Mouse (Mus musculus) stomach, embryonic 16.5 days (tissue): Measurements from ENCODE around the gene Chst1. TPM values are rescaled to one million over a fixed set of nuclear protein-coding genes. Genes with fewer than 3 reads are reported as not detected.

ENCODE experiments used
- ATAC-seq: fragments of 200-750 bp; cut with Nextera tagmentation; 2 replicates; pipeline ENCODE4 v1.8.0; 2017; ENCODE audit warnings: moderate number of reproducible peaks, moderate TSS enrichment; ENCODE audit not compliant: insufficient read depth, low FRiP score
- H3K27ac ChIP-seq: fragments of 300-500 bp; sonication (generic); 2 replicates; pipeline ENCODE4 v1.5.1; 2014; ENCODE audit warnings: low read length
- H3K27me3 ChIP-seq: fragments of 300-500 bp; sonication (generic); 2 replicates; pipeline ENCODE4 v1.6.1; 2014; ENCODE audit warnings: low read length, control low read depth, mixed read lengths; ENCODE audit not compliant: control insufficient read depth, insufficient read depth
- H3K36me3 ChIP-seq: fragments of 300-500 bp; sonication (generic); 2 replicates; pipeline ENCODE4 v1.6.1; 2014; ENCODE audit warnings: low read length; ENCODE audit not compliant: control insufficient read depth, insufficient read depth
- H3K4me1 ChIP-seq: fragments of 300-500 bp; sonication (generic); 2 replicates; pipeline ENCODE4 v1.6.1; 2014; ENCODE audit warnings: low read length, control low read depth, mixed read lengths; ENCODE audit not compliant: control insufficient read depth, insufficient read depth
- H3K4me2 ChIP-seq: fragments of 300-500 bp; sonication (generic); 2 replicates; pipeline ENCODE4 v1.6.1; 2014; ENCODE audit warnings: low read depth, low read length, mixed read lengths
- H3K4me3 ChIP-seq: fragments of 300-500 bp; sonication (generic); replicated peaks from 2 replicates; pipeline ENCODE4 v1.5.1; 2014; ENCODE audit warnings: mild to moderate bottlenecking, low read length
- H3K9ac ChIP-seq: fragments of 300-500 bp; sonication (generic); 2 replicates; pipeline ENCODE4 v1.6.1; 2014; ENCODE audit warnings: low read length
- H3K9me3 ChIP-seq: fragments of 300-500 bp; sonication (generic); replicated peaks from 2 replicates; pipeline ENCODE4 v1.6.1; 2016; ENCODE audit warnings: low read length, control low read depth; ENCODE audit not compliant: control insufficient read depth
- WGBS: fragments of 180-500 bp; shearing (Covaris S2); extraction: QIAGEN DNeasy Blood & Tissue Kit; methylation state at CpG from one replicate; pipeline ENCODE4 v1.1.7; 2014; 5-methylcytosine and 5-hydroxymethylcytosine counted together
- polyA plus RNA-seq: library from polyadenylated mRNA; unstranded; fragments of >200 nt; fragmentation: Nextera tagmentation; extraction: Ambion mirVana; gene quantifications from 2 replicates; pipeline ENCODE4 v1.2.1, GENCODE M21; 2015

Chst1 gene
- 4.2 and 5.1 TPM in 2 replicates for polyA plus RNA-seq

DNA sequence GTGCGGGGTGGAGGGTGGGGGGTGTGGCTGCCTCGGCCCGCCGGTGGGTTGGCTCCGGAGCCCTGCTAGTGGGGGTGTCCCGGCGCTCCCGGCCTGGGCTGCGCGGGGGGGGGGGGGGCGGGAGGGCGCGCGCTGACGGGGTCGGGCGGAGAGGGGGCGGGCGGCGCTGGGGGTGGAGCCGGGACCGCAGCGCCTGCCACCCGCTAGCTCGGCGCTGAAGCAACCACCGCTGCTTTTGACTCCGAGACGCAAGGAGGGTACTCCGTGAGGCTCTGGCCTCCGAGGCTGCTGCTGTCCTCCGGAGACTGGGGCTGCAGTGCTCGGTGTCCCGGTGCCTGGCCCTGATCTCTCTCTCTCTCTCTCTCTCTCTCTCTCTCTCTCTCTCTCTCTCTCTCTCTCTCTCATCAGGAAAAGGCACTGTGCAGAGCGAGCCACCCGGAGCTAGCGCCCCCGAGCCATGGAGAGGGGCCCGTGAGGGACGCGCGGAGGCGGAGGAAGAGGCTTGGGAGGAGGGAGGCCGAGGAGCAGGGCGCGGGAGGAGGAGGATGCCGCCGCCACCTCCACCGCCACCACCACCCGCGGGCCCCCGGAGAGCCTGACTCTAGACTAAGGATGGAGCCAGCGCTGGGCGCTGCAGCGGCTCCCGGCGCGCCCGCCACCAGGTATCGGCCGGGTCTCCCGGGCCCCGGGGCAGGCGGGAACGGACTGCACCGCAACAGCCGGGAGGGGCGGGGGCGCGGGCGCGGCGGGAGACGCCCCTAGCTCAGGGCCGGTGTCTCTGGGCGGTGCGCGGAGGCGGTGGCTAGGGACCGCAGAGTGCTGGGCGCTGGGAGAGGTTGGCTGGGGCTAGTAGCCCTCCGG, at the start of gene Chst1:
TSS of gene Chst1 (plus strand) at position 221 of the 861 bp plus-strand sequence.
- Histone ChIP-seq H3K27me3 (peaks cover 4% of the 10 kb centered on the region; the same call in 1 of the 2 replicates), H3K4me1 (no peaks in the 10 kb centered on the region)
- under 1% methylated on average over 62 of the region's 82 CpGs for WGBS

GRCm38 (mm10) chr2:92550051-92550450, 49.5 kb upstream of the Chst1 start:
- Histone ChIP-seq H3K4me1 (no peaks in the 10 kb centered on the region), H3K4me3 (no peak overlapping the region), H3K27me3 (no peaks in the 10 kb centered on the region), H3K4me2 (no peak overlapping the region), H3K9me3 (no peaks in the 10 kb centered on the region), H3K9ac (no peak overlapping the region), H3K27ac (no peak overlapping the region), H3K36me3 (no peaks in the 10 kb centered on the region)
- 61% methylated on average over 2 of the region's 2 CpGs for WGBS
- ATAC-seq: no peak

More for the DNA sequence above, at the start of gene Chst1:
- Histone ChIP-seq H3K27ac (peak within 1 kb of the TSS; percentile 25), H3K9me3 (no peaks in the 10 kb centered on the region), H3K4me3 (peak within 1 kb of the TSS; percentile 63), H3K4me2 (peak within 1 kb of the TSS; percentile 93), H3K9ac (peak within 1 kb of the TSS; percentile 72), H3K36me3 (no peaks in the 10 kb centered on the region)
- ATAC-seq: peak; percentile 70

DNA sequence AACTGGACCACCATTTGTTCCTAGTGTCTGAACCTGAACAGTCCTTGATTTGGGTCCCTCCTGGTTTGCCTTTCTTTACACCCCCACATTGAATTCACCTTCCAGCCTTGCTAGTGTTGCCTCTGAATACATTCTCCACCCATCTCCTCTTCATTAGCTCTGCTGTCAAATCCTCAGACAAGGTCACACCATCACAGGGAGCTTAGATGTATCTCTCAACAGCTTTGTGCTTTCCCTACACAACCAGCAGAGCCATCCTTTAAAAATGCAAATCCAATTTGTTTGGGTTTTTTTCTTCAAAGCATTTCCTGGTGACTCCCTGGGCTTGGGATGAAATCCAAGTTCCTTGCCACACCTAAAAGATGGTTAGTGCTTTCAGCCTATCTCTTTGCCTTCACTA, 45.0 kb upstream of the Chst1 start:
- Histone ChIP-seq H3K27ac (no peak overlapping the region), H3K4me1 (no peaks in the 10 kb centered on the region), H3K9ac (no peak overlapping the region), H3K4me3 (no peak overlapping the region), H3K27me3 (no peaks in the 10 kb centered on the region), H3K36me3 (no peaks in the 10 kb centered on the region), H3K9me3 (no peaks in the 10 kb centered on the region), H3K4me2 (no peak overlapping the region)
- ATAC-seq: no peak

GRCm38 (mm10) chr2:92562930-92563329, 36.6 kb upstream of the Chst1 start:
- 63% methylated on average over 4 of the region's 4 CpGs for WGBS
- Histone ChIP-seq H3K36me3 (no peaks in the 10 kb centered on the region), H3K4me2 (no peak overlapping the region), H3K9me3 (no peaks in the 10 kb centered on the region; the same call in none of the 2 replicates), H3K4me1 (no peaks in the 10 kb centered on the region), H3K27me3 (no peaks in the 10 kb centered on the region), H3K4me3 (no peak overlapping the region), H3K27ac (no peak overlapping the region), H3K9ac (no peak overlapping the region)
- no peak for ATAC-seq

DNA sequence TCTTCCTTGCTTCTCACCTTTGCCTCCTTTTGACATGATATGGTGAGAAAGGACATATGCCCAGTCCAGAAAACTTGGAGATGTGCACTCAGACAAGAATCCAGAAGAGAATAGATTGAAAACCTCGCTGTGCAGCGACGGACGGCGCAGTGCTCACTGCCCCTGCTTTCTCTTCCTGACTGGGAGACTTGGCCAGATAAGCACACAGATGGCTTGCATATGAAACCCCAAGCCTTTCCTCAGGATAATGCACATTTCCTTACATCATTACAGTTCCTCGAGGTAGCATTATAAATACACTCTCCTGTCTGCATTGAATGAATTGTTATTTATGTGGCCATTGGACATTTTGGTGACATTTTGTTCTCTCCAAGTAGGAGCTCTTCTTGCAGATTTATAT, 28.9 kb upstream of the Chst1 start:
- H3K9me3 ChIP-seq: no peaks in the 10 kb centered on the region; the same call in 1 of the 2 replicates
- 72% methylated on average over 6 of the region's 6 CpGs for WGBS
- H3K27ac ChIP-seq: no peak overlapping the region
- H3K27me3 ChIP-seq: no peaks in the 10 kb centered on the region
- no peaks in the 10 kb centered on the region for H3K4me1 ChIP-seq
- no peak overlapping the region for H3K4me3 ChIP-seq
- no peaks in the 10 kb centered on the region for H3K36me3 ChIP-seq
- H3K9ac ChIP-seq: no peak overlapping the region
- no peak overlapping the region for H3K4me2 ChIP-seq
- ATAC-seq: no peak

DNA sequence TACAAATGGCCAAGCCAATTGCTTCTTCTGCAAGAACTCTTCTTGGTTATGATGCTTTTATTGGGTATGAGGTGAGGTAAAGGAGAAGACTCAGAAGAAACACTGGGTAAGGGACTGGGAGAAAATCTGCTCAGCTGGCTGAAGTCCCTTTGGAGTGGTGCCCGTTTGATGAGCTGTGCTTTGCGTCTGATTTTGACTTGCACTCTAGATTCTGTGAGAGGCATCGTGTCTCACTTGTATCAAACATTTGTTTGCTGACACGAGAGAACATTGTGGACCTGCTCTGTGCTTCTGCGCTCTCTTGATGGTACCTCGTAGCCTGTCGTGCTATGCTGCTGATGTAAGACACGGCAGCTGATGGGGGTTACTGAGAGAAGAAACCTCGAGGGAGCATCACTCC, 21.7 kb upstream of the Chst1 start:
- no peak for ATAC-seq
- WGBS: 71% methylated on average over 9 of the region's 9 CpGs
- no peaks in the 10 kb centered on the region for H3K36me3 ChIP-seq
- H3K4me2 ChIP-seq: no peak overlapping the region
- H3K9me3 ChIP-seq: no peaks in the 10 kb centered on the region
- no peak overlapping the region for H3K4me3 ChIP-seq
- H3K4me1 ChIP-seq: 0 out of 2 replicates have a peak, but pooled peaks cover 4% of the 10 kb centered on the region
- H3K27me3 ChIP-seq: no peaks in the 10 kb centered on the region
- no peak overlapping the region for H3K9ac ChIP-seq
- no peak overlapping the region for H3K27ac ChIP-seq

- no peaks in the 10 kb centered on the region for H3K9me3 ChIP-seq
- H3K4me3 ChIP-seq: no peak overlapping the region
- no peaks in the 10 kb centered on the region for H3K36me3 ChIP-seq
- 68% methylated on average over 7 of the region's 7 CpGs for WGBS
- H3K27ac ChIP-seq: no peak overlapping the region
- ATAC-seq: no peak
- H3K9ac ChIP-seq: no peak overlapping the region
- H3K4me2 ChIP-seq: no peak overlapping the region
- H3K4me1 ChIP-seq: 0 out of 2 replicates have a peak, but pooled peaks cover 4% of the 10 kb centered on the region
- H3K27me3 ChIP-seq: no peaks in the 10 kb centered on the region
Measured at GRCm38 (mm10) chr2:92581302-92581701, 18.2 kb upstream of the Chst1 start.

DNA sequence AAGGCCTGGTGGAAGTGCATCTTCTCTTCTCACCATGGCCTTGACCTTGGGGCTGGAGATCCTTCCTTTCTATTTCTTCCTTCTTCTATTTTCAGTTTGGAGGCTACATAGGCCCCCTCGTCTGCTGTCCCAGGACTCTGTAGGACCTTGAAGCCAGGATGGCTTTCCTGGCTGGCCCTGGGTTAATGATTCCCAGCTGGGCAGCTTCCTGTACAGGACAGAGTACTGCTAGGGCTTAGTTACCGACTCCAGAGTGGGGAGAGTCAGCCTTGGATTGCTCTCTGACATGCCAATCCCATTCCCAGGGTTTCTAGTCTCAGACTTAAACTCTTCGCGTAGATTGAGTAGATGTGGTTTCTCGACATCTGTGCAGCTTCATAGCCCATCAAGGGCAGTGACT, 16.9 kb upstream of the Chst1 start:
- Histone ChIP-seq H3K4me3 (no peak overlapping the region), H3K9me3 (no peaks in the 10 kb centered on the region), H3K27me3 (no peaks in the 10 kb centered on the region), H3K9ac (no peak overlapping the region), H3K27ac (no peak overlapping the region), H3K4me1 (0 out of 2 replicates have a peak, but pooled peaks cover 4% of the 10 kb centered on the region), H3K36me3 (no peaks in the 10 kb centered on the region), H3K4me2 (no peak overlapping the region)
- 59% methylated on average over 5 of the region's 5 CpGs for WGBS
- ATAC-seq: no peak

DNA sequence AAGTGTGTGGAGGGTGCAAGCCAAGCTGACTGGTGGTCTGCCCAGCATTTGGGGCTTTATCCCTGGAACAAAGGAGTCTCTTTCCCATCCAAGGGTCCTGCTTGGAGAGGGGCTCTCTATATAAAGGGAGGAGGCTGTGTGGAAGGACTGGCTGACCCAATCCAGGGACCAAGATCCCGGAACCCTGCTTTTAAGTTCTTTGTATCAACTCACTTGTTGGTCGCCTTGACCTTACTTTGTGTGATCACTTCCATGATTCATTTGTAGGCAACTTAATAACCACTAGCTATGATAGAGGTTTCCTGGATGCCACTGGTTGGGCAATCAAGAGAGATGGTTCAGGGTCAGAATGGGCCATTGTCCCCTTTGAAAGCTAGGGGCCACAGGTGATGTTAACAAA, 11.7 kb upstream of the Chst1 start:
- Histone ChIP-seq H3K27ac (no peak overlapping the region), H3K9ac (no peak overlapping the region), H3K27me3 (no peaks in the 10 kb centered on the region), H3K4me3 (no peak overlapping the region), H3K4me1 (no peaks in the 10 kb centered on the region), H3K9me3 (no peaks in the 10 kb centered on the region), H3K36me3 (no peaks in the 10 kb centered on the region), H3K4me2 (no peak overlapping the region)
- 91% methylated on average over 2 of the region's 2 CpGs for WGBS
- no peak for ATAC-seq
